Mouse (Mus musculus): Measurements from ENCODE around the gene Epgn. TPM values are rescaled to one million over a fixed set of nuclear protein-coding genes. Genes with fewer than 3 reads are reported as not detected.

The Epgn gene
- total and polyA plus RNA-seq, 3 experiments, result not detected

DNA sequence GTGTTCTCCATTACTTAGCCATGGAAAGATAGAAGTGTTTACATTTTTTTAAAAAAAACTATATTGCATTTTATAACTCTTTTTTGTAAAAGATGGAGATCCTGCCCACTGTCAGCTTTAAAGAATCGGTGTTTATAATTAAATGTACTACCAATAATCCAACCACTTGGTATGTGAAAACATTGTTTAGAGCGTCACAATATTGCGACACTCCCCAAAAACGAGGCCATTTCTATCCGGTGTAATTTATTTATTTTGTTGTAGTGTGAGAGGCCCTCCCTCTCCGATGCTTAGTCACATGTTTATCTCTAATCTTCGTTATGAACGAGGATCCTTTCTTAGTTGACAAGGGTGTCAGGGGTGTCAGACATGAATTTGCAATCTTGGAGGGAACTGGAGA is 21.1 kb downstream of the Epgn start:
- TF ChIP-seq TCF12 (IDR thresholded peaks at IDR 0.05; ENCODE audit: low read depth, low read length) (no peak), MAZ (IDR thresholded peaks at IDR 0.05; ENCODE audit: low read depth, low read length) (no peak), MEF2A (IDR thresholded peaks at IDR 0.05; ENCODE audit: extremely low read depth, insufficient replicate concordance, low read depth, low read length, poor library complexity, severe bottlenecking) (no peak), POLR2A (IDR thresholded peaks at IDR 0.05; ENCODE audit: control insufficient read depth in 1 of 2, insufficient read depth in 1 of 2, low read depth in 1 of 2, low read length in 2 of 2, poor library complexity in 1 of 2) (no peak), NELFE (IDR thresholded peaks at IDR 0.05; ENCODE audit: low read depth, low read length) (no peak), MYB (IDR thresholded peaks at IDR 0.05; ENCODE audit: low read depth, low read length) (no peak), NRF1 (IDR thresholded peaks at IDR 0.05; ENCODE audit: insufficient read depth, low read depth, low read length, poor library complexity, severe bottlenecking) (no peak), USF1 (IDR thresholded peaks at IDR 0.05; ENCODE audit: low read depth, low read length) (no peak), MXI1 (IDR thresholded peaks at IDR 0.05; ENCODE audit: low read depth, low read length) (no peak)
- Histone ChIP-seq H3K27ac (ENCODE audit: control insufficient read depth, low read depth, low read length) (no peak overlapping the region), H3K79me2 (ENCODE audit: control insufficient read depth, insufficient read depth, low read length, poor library complexity) (no peaks in the 10 kb centered on the region), H3K9me3 (replicated peaks; ENCODE audit: insufficient read depth, low read length) (no peaks in the 10 kb centered on the region), H3K9ac (ENCODE audit: control insufficient read depth, low read depth, low read length, poor library complexity, severe bottlenecking) (no peak overlapping the region), H3K4me3 (ENCODE audit: control insufficient read depth in 1 of 2, insufficient read depth in 1 of 2, low read depth in 2 of 2, low read length in 2 of 2) (no peak overlapping the region), H3K27me3 (ENCODE audit: control insufficient read depth in 1 of 2, insufficient read depth in 2 of 2, low read length in 2 of 2) (peaks cover 0 to 2% of the 10 kb centered on the region in 2 experiments; a peak in 2 of 4 replicates), H3K36me3 (ENCODE audit: control insufficient read depth in 1 of 2, insufficient read depth in 2 of 2, low read length in 2 of 2) (no peaks in the 10 kb centered on the region), H3K4me1 (ENCODE audit: control insufficient read depth in 1 of 2, insufficient read depth in 2 of 2, low read length in 2 of 2) (no peaks in the 10 kb centered on the region)
- no peak for DNase-seq (ENCODE audit: low read depth, low spot score)

DNA sequence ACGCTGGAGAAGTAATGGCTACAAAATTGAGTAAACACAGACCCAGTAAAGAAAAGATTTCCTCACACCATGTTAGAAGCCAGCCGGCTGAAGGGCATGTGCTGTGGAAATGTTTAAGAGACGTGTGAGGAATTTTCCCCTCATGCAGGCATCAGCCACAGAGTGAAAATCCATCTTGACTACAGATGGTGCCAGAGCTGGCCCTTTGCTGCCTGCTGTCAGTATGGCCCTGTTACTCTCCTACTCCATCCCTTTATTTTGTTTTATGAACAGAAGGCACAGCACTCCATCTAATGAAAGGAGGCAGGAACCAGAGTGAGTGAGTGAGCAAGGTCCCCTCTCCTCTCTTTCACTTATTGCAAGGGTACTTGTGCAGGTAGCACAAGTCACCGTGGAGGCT is 45.1 kb downstream of the Epgn start:
- TF ChIP-seq ZMIZ1 (IDR thresholded peaks at IDR 0.05; ENCODE audit: low read depth, low read length), result no peak
- no peak for TF ChIP-seq MYC (IDR thresholded peaks at IDR 0.05; ENCODE audit: low read depth, low read length)
- TF ChIP-seq ZC3H11A (IDR thresholded peaks at IDR 0.05; ENCODE audit: low read depth, low read length), result no peak
- TF ChIP-seq MXI1 (IDR thresholded peaks at IDR 0.05; ENCODE audit: low read depth, low read length), result no peak
- no peak for DNase-seq (ENCODE audit: low read depth, low spot score)
- Histone ChIP-seq H3K27ac (ENCODE audit: control insufficient read depth, low read depth, low read length) (no peak overlapping the region), H3K79me2 (ENCODE audit: control insufficient read depth, insufficient read depth, low read length, poor library complexity) (no peaks in the 10 kb centered on the region), H3K9me3 (replicated peaks; ENCODE audit: insufficient read depth, low read length) (no peaks in the 10 kb centered on the region), H3K9ac (ENCODE audit: control insufficient read depth, low read depth, low read length, poor library complexity, severe bottlenecking) (no peak overlapping the region), H3K27me3 (ENCODE audit: control insufficient read depth in 1 of 2, insufficient read depth in 2 of 2, low read length in 2 of 2) (no peaks in the 10 kb centered on the region; a peak in 1 of 4 replicates), H3K4me3 (ENCODE audit: control insufficient read depth in 1 of 2, insufficient read depth in 1 of 2, low read depth in 2 of 2, low read length in 2 of 2) (no peak overlapping the region), H3K36me3 (ENCODE audit: control insufficient read depth in 1 of 2, insufficient read depth in 2 of 2, low read length in 2 of 2) (no peaks in the 10 kb centered on the region), H3K4me1 (ENCODE audit: control insufficient read depth in 1 of 2, insufficient read depth in 2 of 2, low read length in 2 of 2) (no peaks in the 10 kb centered on the region)

DNA sequence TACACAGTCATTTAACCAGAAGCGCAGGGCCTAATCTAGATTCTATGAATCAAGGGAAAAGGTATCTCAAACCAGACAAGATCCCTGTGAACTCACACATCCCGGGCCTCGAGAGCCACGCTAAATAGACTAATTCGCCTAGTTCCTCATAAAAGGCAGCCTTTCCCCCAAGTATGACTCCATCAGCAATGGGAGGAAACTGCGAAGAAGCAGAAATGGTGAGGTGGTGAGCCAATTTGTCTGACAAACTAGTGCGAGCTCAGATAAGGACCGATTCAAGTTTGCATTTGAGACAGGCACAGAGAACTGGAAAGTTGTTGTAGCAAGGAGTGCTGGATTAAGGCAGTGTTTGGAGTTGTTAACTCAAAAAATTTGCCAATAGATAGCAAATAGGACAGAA is 46.4 kb downstream of the Epgn start:
- TF ChIP-seq NRF1 (IDR thresholded peaks at IDR 0.05; ENCODE audit: insufficient read depth, low read depth, low read length, poor library complexity, severe bottlenecking) (no peak), CTCF (IDR thresholded peaks at IDR 0.05 in 2 of 3, conservative IDR thresholded peaks at IDR 0.05 in 1 of 3; ENCODE audit: control insufficient read depth in 1 of 3, insufficient read depth in 1 of 3, low read depth in 2 of 3, low read length in 3 of 3, poor library complexity in 1 of 3, severe bottlenecking in 1 of 3) (no peak), MXI1 (IDR thresholded peaks at IDR 0.05; ENCODE audit: low read depth, low read length) (no peak), CHD2 (IDR thresholded peaks at IDR 0.05; ENCODE audit: low read length) (no peak), POLR2A (IDR thresholded peaks at IDR 0.05; ENCODE audit: control insufficient read depth in 1 of 2, insufficient read depth in 1 of 2, low read depth in 1 of 2, low read length in 2 of 2, poor library complexity in 1 of 2) (no peak), MAZ (IDR thresholded peaks at IDR 0.05; ENCODE audit: low read depth, low read length) (no peak), POLR2AphosphoS2 (IDR thresholded peaks at IDR 0.05; ENCODE audit: low read length) (no peak), ETS1 (IDR thresholded peaks at IDR 0.05; ENCODE audit: low read depth, low read length) (no peak), SIN3A (IDR thresholded peaks at IDR 0.05; ENCODE audit: low read length) (no peak), ELF1 (IDR thresholded peaks at IDR 0.05; ENCODE audit: low read depth, low read length) (no peak), MYB (IDR thresholded peaks at IDR 0.05; ENCODE audit: low read depth, low read length) (no peak), GATA1 (IDR thresholded peaks at IDR 0.05; ENCODE audit: low read depth, low read length) (no peak), POLR2AphosphoS5 (IDR thresholded peaks at IDR 0.05; ENCODE audit: borderline replicate concordance, low read depth, low read length) (no peak), USF2 (IDR thresholded peaks at IDR 0.05; ENCODE audit: borderline replicate concordance in 1 of 2, insufficient read depth in 1 of 2, low read depth in 1 of 2, low read length in 2 of 2) (no peak), ZMIZ1 (IDR thresholded peaks at IDR 0.05; ENCODE audit: low read depth, low read length) (no peak), E2F4 (IDR thresholded peaks at IDR 0.05; ENCODE audit: borderline replicate concordance, low read depth, low read length) (no peak)
- H3K4me1 ChIP-seq (ENCODE audit: control insufficient read depth in 1 of 2, insufficient read depth in 2 of 2, low read length in 2 of 2), result no peaks in the 10 kb centered on the region
- DNase-seq (ENCODE audit: low read depth, low spot score), result no peak
- no peaks in the 10 kb centered on the region for H3K9me3 ChIP-seq (replicated peaks; ENCODE audit: insufficient read depth, low read length)
- H3K27ac ChIP-seq (ENCODE audit: control insufficient read depth, low read depth, low read length), result no peak overlapping the region
- H3K9ac ChIP-seq (ENCODE audit: control insufficient read depth, low read depth, low read length, poor library complexity, severe bottlenecking), result no peak overlapping the region
- H3K4me3 ChIP-seq (ENCODE audit: control insufficient read depth in 1 of 2, insufficient read depth in 1 of 2, low read depth in 2 of 2, low read length in 2 of 2), result no peak overlapping the region
- no peaks in the 10 kb centered on the region for H3K79me2 ChIP-seq (ENCODE audit: control insufficient read depth, insufficient read depth, low read length, poor library complexity)
- no peaks in the 10 kb centered on the region; a peak in 1 of 4 replicates for H3K27me3 ChIP-seq (ENCODE audit: control insufficient read depth in 1 of 2, insufficient read depth in 2 of 2, low read length in 2 of 2)
- H3K36me3 ChIP-seq (ENCODE audit: control insufficient read depth in 1 of 2, insufficient read depth in 2 of 2, low read length in 2 of 2), result no peaks in the 10 kb centered on the region

Measured in MEL (cell line).